Mouse (Mus musculus) cerebellum, adult 2 months (tissue): ENCODE results near the gene Uba52.

Experiments
- CTCF ChIP-seq: fragments of 200-500 bp; IDR thresholded peaks from 2 replicates; pipeline ENCODE4 v1.5.1; 2011; ENCODE audit warnings: low read depth, mild to moderate bottlenecking, control low read depth, low read length, moderate library complexity, borderline replicate concordance; ENCODE audit not compliant: insufficient read depth
- POLR2A ChIP-seq: fragments of 200-500 bp; IDR thresholded peaks from 2 replicates; pipeline ENCODE4 v1.6.1; 2011; ENCODE audit warnings: low read length, control low read depth, borderline replicate concordance; ENCODE audit not compliant: insufficient read depth

GRCm38 (mm10) chr8:70467229-70467725 lies 43.3 kb downstream of the Uba52 start:
- no peak for TF ChIP-seq POLR2A
- TF ChIP-seq CTCF, result no peak
